Mouse (Mus musculus) cerebellum, adult 2 months (tissue): Measurements from ENCODE around the gene Amer2.

ENCODE experiments used
- CTCF ChIP-seq: fragments of 200-500 bp; IDR thresholded peaks from 2 replicates; pipeline ENCODE4 v1.5.1; 2011; ENCODE audit warnings: low read depth, mild to moderate bottlenecking, control low read depth, low read length, moderate library complexity, borderline replicate concordance; ENCODE audit not compliant: insufficient read depth
- POLR2A ChIP-seq: fragments of 200-500 bp; IDR thresholded peaks from 2 replicates; pipeline ENCODE4 v1.6.1; 2011; ENCODE audit warnings: low read length, control low read depth, borderline replicate concordance; ENCODE audit not compliant: insufficient read depth

- no peak for TF ChIP-seq CTCF
- no peak for TF ChIP-seq POLR2A
Measured at GRCm38 (mm10) chr14:60424174-60424573, 51.1 kb downstream of the Amer2 start.
